Mouse (Mus musculus) lung, adult 2 months (tissue): Measurements from ENCODE around the gene Mlph.

Source experiments
- CTCF ChIP-seq: fragments of 200-500 bp; IDR thresholded peaks from 2 replicates; pipeline ENCODE4 v1.5.1; 2011; ENCODE audit warnings: mild to moderate bottlenecking, low read length, control low read depth; ENCODE audit not compliant: insufficient read depth
- POLR2A ChIP-seq: fragments of 200-500 bp; IDR thresholded peaks from 2 replicates; pipeline ENCODE4 v1.6.1; 2011; ENCODE audit warnings: low read depth, mild to moderate bottlenecking, control low read depth, low read length, borderline replicate concordance; ENCODE audit errors: extremely low read depth

DNA sequence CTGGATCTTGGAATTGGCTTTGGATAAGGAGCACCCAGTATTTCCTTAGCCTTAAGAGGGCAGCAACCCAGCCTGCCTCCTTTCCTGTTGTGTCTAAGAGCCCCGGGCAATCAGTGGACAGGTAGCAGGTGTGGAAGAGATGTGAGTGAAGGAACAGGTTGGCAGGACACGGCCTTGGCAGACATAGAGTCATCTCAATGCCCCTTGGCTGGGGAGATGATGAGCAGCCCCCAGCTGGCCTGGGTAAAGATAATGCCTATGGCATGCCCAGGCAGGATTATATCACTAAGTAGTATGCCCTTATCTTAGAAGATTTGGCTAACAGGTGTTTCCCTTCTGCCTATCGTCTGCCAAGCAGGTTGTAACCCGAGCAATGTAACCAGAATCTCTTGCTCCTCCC lies 82.3 kb downstream of the Mlph start:
- TF ChIP-seq CTCF (no peak), POLR2A (no peak)
